In genomic region chr2:172345258-172345738, GRCm38 (mm10) we compare ENCODE assay signal across 8 mouse cellular contexts. TPM values are rescaled to one million over a fixed set of nuclear protein-coding genes. Genes with fewer than 3 reads are reported as not detected.
DNase-seq lines count a peak whose midpoint lies in the region; ATAC-seq lines count a peak whose summit lies in the region.

TSS of gene Fam210b (plus strand) at chr2:172345565.

- peak within 1 kb of the TSS; percentile 60 for H3K27ac ChIP-seq in hindbrain, embryonic 14.5 days

- no peaks in the 10 kb centered on the region for H3K36me3 ChIP-seq in hindbrain, embryonic 14.5 days (replicated peaks; ENCODE audit: control insufficient read depth, insufficient read depth)

- H3K4me1 ChIP-seq in hindbrain, embryonic 14.5 days (replicated peaks; ENCODE audit: control insufficient read depth, insufficient read depth, low read length): peaks cover 20% of the 10 kb centered on the region

- H3K27me3 ChIP-seq in hindbrain, embryonic 14.5 days (ENCODE audit: control insufficient read depth, insufficient read depth, low read length): no peaks in the 10 kb centered on the region

- peak; percentile 96 for ATAC-seq in hindbrain, embryonic 14.5 days (ENCODE audit: low FRiP score)

- peak; percentile 98 for DNase-seq in R1 (ENCODE audit: low read depth, low spot score)
- DNase-seq in cerebellum, postnatal 25 days: peak; percentile 91 to 97
- peak; percentile 88 to 93 for DNase-seq in frontal cortex, postnatal 25 days (ENCODE audit: low spot score in 2 of 2)
- peak; percentile 93 for DNase-seq in hindbrain, embryonic 14.5 days (ENCODE audit: low spot score)
- DNase-seq in layer of hippocampus, postnatal 36 days: peak; percentile 92 to 95
- peak; percentile 99 for DNase-seq in lung, postnatal 36 days
- peak; percentile 99 for DNase-seq in retina, postnatal 1 day
- DNase-seq in urinary bladder, adult 18-20 months (ENCODE audit: low spot score in 2 of 2): peak; percentile 91 to 97

- peak within 1 kb of the TSS; percentile 78 for H3K4me3 ChIP-seq in hindbrain, embryonic 14.5 days (replicated peaks; ENCODE audit: low read length)

- H3K9me3 ChIP-seq in hindbrain, embryonic 14.5 days (ENCODE audit: control insufficient read depth, low read length): no peaks in the 10 kb centered on the region

- WGBS in hindbrain, embryonic 14.5 days: under 1% methylated on average over 32 of the region's 35 CpGs

- H3K4me2 ChIP-seq in hindbrain, embryonic 14.5 days (replicated peaks): peak within 1 kb of the TSS; percentile 100

- H3K9ac ChIP-seq in hindbrain, embryonic 14.5 days: peak within 1 kb of the TSS; percentile 72

RNA-seq across cellular contexts. Expression of gene Fam210b, which starts in this region (rescaled TPM):
- polyA plus RNA-seq in hindbrain, embryonic 14.5 days (2014; fragmentation: Nextera tagmentation; extraction: Ambion mirVana): 17.9 and 18.5 TPM in 2 replicates
- 10 to 100 TPM; 22.8 to 24.2 TPM for total RNA-seq in layer of hippocampus, postnatal 36 days (2021)

Comparison
In these comparisons a context has a peak if more than half of its experiments do, and no peak if none do; other contexts are left out.
1. Peak in every context shown above with its lines: DNase-seq, ATAC-seq, H3K4me3 ChIP-seq and H3K27ac ChIP-seq.